Mouse (Mus musculus) splenic B cell, adult 2 months (primary cell): Measurements from ENCODE around the gene Rnf220.
A peak's percentile ranks its signal among the peaks of the same experiment; 100 is the strongest.

ENCODE experiments used
- DNase-seq: peaks from one replicate; pipeline ENCODE4 v3.0.0-alpha.2; 2011; ENCODE audit warnings: low read depth, low spot score
- H3K27me3 ChIP-seq: 2 replicates; pipeline ENCODE4 v1.6.1; 2012; ENCODE audit warnings: mild to moderate bottlenecking, low read length, moderate library complexity, mixed read lengths; ENCODE audit not compliant: control insufficient read depth, poor library complexity, insufficient read depth, severe bottlenecking
- H3K36me3 ChIP-seq: 2 replicates; pipeline ENCODE4 v1.6.1; 2012; ENCODE audit warnings: mild to moderate bottlenecking, low read length, moderate library complexity, mixed read lengths; ENCODE audit not compliant: control insufficient read depth, poor library complexity, insufficient read depth, severe bottlenecking

Rnf220 gene

GRCm38 (mm10) chr4:117496482-117497165, at the start of gene Rnf220:
Gene Rnf220, minus strand, starts transcription at chr4:117497052.
- H3K27me3 ChIP-seq: no peaks in the 10 kb centered on the region
- H3K36me3 ChIP-seq: no peaks in the 10 kb centered on the region
- DNase-seq: peak; percentile 37

GRCm38 (mm10) chr4:117546616-117547015, 49.8 kb upstream of the Rnf220 start:
- no peak for DNase-seq
- Histone ChIP-seq H3K36me3 (no peaks in the 10 kb centered on the region), H3K27me3 (no peaks in the 10 kb centered on the region)

GRCm38 (mm10) chr4:117545448-117545847, 48.6 kb upstream of the Rnf220 start:
- peak; percentile 46 for DNase-seq
- no peaks in the 10 kb centered on the region for H3K27me3 ChIP-seq
- no peaks in the 10 kb centered on the region for H3K36me3 ChIP-seq

- DNase-seq: no peak
- Histone ChIP-seq H3K27me3 (no peaks in the 10 kb centered on the region), H3K36me3 (no peaks in the 10 kb centered on the region)
Observed at GRCm38 (mm10) chr4:117540571-117540970, 43.7 kb upstream of the Rnf220 start.

- Histone ChIP-seq H3K27me3 (no peaks in the 10 kb centered on the region), H3K36me3 (no peaks in the 10 kb centered on the region)
- no peak for DNase-seq
Observed at GRCm38 (mm10) chr4:117539329-117539980, 42.6 kb upstream of the Rnf220 start.

GRCm38 (mm10) chr4:117537002-117537401, 40.1 kb upstream of the Rnf220 start:
- Histone ChIP-seq H3K27me3 (no peaks in the 10 kb centered on the region), H3K36me3 (no peaks in the 10 kb centered on the region)
- no peak for DNase-seq

GRCm38 (mm10) chr4:117535496-117536200, 38.8 kb upstream of the Rnf220 start:
- no peaks in the 10 kb centered on the region for H3K27me3 ChIP-seq
- DNase-seq: no peak
- no peaks in the 10 kb centered on the region for H3K36me3 ChIP-seq

GRCm38 (mm10) chr4:117529843-117530242, 33.0 kb upstream of the Rnf220 start:
- no peaks in the 10 kb centered on the region for H3K36me3 ChIP-seq
- no peaks in the 10 kb centered on the region for H3K27me3 ChIP-seq
- DNase-seq: no peak

- Histone ChIP-seq H3K27me3 (no peaks in the 10 kb centered on the region), H3K36me3 (no peaks in the 10 kb centered on the region)
- DNase-seq: peak; percentile 59
Observed at GRCm38 (mm10) chr4:117527952-117528351, 31.1 kb upstream of the Rnf220 start.

GRCm38 (mm10) chr4:117527116-117527899, 30.5 kb upstream of the Rnf220 start:
- no peak for DNase-seq
- Histone ChIP-seq H3K36me3 (no peaks in the 10 kb centered on the region), H3K27me3 (no peaks in the 10 kb centered on the region)

- Histone ChIP-seq H3K27me3 (no peaks in the 10 kb centered on the region), H3K36me3 (no peaks in the 10 kb centered on the region)
- DNase-seq: no peak
Observed at GRCm38 (mm10) chr4:117525990-117526389, 29.1 kb upstream of the Rnf220 start.

- no peak for DNase-seq
- H3K27me3 ChIP-seq: no peaks in the 10 kb centered on the region
- H3K36me3 ChIP-seq: no peaks in the 10 kb centered on the region
Observed at GRCm38 (mm10) chr4:117521350-117521749, 24.5 kb upstream of the Rnf220 start.

- Histone ChIP-seq H3K36me3 (no peaks in the 10 kb centered on the region), H3K27me3 (no peaks in the 10 kb centered on the region)
- DNase-seq: no peak
Observed at GRCm38 (mm10) chr4:117518246-117518645, 21.4 kb upstream of the Rnf220 start.

- no peak for DNase-seq
- no peaks in the 10 kb centered on the region for H3K27me3 ChIP-seq
- H3K36me3 ChIP-seq: no peaks in the 10 kb centered on the region
Observed at GRCm38 (mm10) chr4:117499043-117499442, 2.2 kb upstream of the Rnf220 start.
